Mouse (Mus musculus): ENCODE results near the gene Fhod1.

Fhod1 gene

DNA sequence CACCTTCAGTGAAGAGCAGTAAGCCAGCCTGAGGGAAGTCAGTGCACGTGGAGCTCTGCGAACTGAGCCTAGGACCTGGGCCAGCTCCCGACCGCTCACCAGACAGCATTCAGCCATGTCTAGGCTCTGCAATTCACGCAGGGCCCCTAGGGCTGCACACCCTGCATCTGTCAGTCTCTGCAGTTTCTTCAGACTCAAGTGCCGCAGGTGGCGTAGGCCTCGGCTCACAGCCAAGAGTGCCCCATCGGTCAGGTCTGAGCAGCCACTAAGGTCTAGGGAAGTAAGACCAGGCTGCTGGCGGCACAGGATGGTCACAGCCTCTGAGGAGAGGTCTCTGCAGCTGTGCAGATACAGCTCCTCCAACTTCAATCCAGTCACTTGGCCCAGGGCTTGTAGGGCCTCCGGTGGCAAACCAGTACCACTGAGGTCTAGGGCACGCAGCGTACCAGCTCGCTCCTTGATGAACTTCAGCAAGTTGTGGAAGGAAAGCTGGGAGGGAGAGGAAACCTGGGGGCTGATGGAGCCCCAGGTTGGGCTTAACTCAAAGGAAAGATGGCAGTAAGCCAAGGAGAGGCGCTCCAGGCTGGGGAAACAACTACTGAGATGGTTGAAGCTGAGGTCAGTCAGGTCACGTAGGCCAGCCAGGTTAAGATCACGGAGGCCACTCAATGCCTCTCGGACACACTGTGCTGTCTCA is 32.5 kb downstream of the Fhod1 start:
- no peak for DNase-seq

DNA sequence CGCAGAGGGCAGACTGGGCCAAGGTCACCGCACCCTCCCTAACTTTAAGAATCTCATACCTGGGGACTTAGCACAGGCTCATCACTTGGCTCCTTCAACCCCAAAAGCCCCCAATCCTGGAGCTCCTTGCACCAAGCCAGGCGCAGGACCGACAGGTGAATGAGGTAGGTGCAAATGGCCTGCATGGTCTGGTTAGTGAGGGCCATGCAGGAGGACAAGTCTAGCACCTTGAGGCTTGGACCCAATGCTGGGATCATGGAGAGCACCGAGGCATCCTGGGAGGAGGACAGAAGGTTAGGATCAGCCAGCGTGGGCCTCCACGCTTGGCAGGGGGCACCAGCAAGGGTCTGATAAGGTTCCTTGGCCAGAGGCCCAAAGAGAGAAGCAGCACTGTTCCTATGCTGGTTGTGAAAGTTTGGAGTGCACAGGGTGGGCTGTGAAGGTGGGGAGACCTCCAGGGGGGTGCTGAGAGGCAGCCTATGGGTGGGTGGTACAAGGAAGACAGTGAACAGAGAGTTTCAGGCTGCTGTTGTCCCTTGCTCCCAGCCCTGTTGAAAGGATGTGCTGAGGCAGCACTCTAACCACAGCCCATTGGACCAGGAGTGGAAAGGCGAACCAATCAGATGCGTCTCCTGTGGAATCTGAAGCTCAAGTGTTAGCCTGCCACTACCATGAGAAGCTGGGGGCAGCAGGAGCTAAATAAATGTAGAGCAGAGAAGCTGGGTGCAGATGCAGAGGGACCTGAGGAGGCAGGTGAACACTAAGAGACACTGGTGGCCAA is 33.9 kb downstream of the Fhod1 start:
- DNase-seq, result no peak

DNA sequence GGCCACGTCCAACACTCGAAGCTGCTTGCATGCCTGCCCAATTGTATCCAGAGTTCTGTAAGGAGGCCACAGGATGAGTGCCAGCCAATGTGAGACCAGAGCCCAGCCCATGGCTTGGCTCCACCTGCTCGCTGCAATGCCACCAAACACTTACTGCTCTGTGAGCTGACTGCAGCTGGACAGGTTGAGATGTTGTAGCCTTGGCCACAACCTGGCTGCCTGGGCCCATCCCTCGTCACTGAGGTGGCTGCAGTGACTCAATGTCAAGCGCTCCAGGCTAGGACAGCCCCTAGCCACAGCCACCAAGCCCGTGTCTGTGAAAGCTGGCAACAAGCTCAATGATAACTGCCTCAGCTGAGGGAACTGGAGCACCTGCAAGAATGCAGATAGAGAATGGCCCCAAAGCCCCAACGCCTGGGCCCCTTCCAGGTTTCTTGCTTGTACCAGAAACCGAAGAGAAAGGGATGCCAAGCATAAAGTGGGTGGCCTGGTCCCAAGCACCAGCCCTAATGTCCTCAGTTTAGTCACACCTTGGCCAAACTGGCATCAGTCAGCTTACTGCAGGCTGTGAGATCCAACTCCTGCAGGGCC is 34.8 kb downstream of the Fhod1 start:
- no peak for DNase-seq

- no peak for DNase-seq
Observed at GRCm38 (mm10) chr8:105311718-105312117, 36.0 kb downstream of the Fhod1 start.

DNA sequence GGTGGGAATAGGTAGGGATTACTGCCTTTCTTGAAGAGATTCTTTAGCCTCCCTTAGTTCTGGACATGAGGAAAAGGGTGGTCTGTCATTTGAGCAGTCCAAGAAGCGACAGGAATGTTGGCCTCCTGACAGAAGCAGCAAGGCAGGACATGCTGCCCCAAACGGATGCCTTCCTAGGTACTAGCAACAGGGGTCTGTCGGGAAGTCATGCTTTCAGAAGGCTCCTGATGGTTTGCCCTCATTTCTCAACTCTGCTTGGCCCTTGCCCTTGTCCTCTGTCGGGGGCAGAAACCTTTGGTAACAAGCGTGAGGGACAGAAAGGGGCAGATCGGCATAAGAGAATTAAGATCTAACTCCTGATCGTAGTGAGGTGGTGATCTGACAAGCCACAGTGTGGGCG is 37.6 kb downstream of the Fhod1 start:
- no peak for DNase-seq

- no peak for DNase-seq
Observed at GRCm38 (mm10) chr8:105309142-105309847, 38.5 kb downstream of the Fhod1 start.

- DNase-seq, result no peak
Observed at GRCm38 (mm10) chr8:105308428-105308827, 39.3 kb downstream of the Fhod1 start.

DNA sequence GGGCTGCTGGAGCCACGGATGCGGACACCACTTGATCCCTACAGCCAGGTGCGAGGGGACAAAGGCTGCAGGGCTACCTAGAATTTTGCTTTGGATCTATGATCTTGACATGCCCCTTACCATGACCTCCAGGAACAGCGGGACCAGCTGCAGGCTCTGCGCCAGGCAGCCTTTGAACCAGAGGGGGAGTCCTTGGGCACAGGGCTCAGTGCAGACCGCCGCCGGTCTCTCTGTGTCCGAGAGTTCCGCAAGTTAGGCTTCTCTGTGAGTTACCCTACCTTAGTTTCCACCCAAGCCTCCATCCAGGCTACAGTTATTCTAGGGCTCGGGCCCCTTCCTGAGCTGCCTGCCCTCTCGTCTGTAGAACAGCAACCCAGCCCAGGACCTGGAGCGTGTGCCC is 40.1 kb downstream of the Fhod1 start:
- no peak for DNase-seq

GRCm38 (mm10) chr8:105306146-105306691 is 41.5 kb downstream of the Fhod1 start:
- no peak for DNase-seq

- DNase-seq, result peak; percentile 94
Observed at GRCm38 (mm10) chr8:105305211-105306145, 42.3 kb downstream of the Fhod1 start, which contains the start of gene Elmo3. Gene Elmo3, plus strand, starts transcription at chr8:105305601.

DNA sequence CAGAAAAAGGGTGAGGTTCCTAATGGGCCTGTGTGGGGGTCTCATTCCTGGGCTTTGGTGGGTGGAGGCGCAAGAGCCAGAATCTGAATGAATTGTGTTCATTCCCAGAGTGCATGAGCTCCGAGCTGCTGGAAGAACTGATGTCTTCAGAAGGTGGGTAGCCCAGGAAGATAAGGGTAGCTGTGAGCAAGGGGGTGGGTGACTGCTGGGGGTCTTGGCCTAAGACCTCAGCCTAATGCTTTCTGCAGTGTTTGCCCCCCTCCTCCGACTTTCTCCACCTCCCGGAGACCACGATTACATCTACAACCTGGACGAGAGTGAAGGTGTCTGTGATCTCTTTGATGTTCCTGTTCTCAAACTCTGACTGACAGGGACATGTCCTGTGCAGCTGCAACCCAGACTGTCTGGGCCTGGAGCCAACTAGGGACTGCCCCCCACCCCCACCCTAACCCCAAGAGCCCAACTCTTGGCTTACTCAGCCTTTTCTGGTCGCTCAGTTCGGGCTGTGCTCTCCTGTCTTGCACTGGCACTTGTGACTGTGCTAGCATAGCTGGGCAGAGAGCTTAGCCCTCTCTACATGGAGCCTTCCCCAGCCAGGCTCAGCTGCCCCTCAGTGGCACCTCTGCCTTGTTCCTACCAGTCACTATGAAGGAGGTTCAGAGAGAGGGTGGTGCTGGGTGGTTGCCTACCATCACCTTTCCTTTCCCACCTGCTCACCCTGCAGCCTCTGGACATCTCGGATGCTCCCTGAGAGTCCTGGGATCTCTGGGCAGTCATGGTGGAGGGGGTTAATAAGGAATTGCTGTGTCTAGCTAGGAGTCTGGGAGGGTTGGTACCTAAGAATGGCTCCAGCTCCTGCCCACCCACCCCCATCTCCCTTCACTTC is 43.2 kb downstream of the Fhod1 start:
- DNase-seq, result no peak

- DNase-seq, result no peak
Observed at GRCm38 (mm10) chr8:105303874-105304273, 43.9 kb downstream of the Fhod1 start.

DNA sequence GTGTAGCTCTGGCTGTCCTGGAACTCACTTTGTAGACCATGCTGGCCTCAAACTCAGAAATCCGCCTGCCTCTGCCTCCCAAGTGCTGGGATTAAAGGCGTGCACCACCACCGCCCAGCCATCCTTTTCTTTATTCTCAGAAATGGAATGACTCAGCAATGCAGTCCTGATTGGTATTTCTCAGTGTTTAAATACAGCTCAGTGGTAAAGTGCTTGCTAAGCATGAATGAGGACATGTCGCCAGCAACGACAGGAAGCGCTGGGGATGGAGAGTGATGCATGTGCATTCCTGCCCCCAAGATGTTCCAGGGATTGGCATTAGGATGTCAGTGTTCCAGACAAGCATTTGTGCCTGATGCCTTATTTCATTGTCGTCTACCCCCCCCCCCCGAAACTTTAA is 44.4 kb downstream of the Fhod1 start:
- DNase-seq, result no peak

DNA sequence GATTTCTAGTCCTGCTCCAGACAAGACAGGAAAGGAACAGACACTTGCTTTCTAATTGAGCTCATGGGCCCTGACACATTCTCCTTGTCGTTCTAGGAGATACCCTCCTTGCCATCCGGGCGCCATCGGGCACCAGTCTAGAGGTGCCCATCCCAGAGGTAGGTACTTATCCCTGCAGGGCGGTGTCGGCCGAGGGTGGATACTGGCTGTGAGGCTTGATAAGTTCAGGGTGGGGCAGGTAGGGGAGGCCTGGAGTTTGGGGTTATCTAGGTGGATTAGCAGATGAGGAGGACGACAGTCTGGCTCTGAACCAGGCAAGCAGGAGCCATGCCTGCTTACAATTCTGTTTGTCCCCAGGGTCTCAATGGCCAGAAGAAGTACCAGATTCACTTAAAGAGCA is 47.8 kb downstream of the Fhod1 start:
- no peak for DNase-seq

DNA sequence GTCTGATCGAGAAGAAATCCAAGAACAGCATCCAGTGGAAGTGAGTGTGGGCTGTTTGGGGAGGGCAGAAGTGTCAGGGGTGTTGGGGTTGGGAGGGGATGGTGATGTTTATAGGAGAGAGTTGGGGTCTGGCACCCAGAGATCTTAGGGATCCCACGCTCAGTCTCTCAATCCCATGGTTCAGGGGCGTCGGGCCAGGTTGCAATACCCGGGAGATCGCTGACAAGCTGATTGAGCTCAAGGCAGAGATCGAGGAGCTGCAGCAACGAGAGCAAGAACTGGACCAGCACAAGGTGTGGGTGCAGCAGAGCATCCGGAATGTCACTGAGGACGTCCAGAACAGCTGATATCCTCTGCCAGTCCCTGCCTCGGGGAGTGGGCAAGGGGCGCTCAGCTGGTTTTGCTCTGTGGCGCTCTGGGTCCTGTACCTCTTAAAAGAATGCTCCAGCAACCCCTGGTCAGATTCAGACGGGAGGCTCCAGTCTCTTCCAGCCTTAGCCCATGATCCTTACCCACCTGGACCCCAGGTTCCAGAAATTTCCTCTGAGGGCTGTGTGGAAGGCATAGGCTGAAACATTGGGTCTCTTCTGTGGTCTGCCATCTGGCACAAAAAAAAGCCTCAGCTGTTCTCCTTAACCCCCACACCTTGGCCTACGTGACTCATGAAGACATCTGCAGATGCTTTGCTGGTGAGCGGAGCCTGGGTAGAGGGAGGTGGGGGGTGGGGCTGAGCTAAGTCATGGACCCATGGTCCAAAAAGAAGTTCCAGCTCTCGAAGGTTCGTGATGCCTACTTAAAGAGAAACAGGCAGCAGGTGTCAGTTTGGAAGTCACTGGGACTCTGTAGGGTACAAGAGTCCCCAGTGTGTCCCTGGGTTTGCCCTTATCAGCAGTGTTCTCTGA is 49.2 kb downstream of the Fhod1 start:
- DNase-seq, result no peak

DNA sequence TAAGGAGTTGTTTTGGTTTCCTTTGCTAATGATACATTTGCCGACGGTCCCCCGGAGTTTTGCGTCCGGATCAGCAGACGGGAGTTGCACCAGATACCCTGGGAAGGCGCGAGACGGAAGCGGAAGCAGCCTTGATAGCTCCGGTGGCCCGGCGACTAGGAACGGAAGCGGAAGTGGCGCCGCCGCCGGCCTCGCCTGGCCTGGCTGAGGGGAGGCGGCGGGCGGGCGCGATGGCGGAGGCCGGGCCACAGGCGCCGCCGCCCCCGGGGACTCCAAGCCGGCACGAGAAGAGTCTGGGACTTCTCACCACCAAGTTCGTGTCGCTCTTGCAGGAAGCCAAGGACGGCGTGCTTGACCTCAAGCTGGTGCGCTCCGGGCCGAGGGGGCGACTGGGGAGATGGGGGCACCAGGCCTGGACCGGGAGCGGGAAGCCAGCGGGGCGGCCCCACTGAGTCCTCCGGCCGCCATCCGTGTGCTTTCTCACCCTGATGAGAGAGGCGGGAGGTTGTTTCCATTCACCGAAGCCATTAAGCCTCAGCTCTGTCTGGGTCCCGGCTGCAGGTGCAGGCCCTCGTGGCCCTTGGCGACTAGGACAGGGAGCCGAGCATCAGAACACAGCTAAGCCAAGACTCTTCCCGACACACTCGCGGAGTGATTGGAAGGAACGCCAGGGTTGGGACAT is 50.1 kb downstream of the Fhod1 start, which contains the start of gene E2f4:
TSS of gene E2f4 (plus strand) at position 153 of the 682 bp plus-strand sequence.
- peak; percentile 95 for DNase-seq

DNA sequence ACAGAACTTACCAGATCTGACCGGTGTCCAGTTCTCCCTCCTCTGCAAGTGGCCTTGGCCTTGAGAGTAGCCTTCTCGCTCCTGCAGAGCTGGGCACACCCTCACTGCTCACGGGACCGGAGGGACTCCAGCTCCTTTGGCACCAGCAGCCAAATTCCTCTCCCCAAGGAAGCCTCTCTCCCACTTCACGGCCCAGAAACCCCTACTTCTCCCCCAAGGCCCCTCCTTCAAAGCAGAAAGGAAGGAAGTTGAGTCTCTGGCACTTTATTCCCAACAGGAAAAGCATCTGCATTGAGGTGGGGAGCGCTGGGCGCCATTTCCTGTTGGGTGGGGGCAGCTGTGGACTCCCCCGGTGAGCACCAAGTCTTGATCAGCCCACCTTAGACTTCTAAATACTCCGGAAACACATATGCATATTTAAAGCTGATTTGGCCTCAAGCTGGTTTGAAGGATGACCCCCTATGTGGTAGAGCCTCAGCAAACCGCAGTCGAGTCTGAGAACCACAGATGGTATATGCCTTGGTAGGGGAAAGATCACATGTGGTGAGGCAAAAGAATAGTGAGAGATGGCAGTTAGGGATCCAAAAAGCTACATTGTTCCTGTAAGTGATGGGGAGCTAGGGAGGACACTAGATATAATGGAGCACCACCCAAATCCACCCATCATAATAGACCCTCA is 51.7 kb downstream of the Fhod1 start, which contains the start of gene Exoc3l:
TSS of gene Exoc3l (minus strand) at position 207 of the 679 bp plus-strand sequence.
- no peak for DNase-seq

DNA sequence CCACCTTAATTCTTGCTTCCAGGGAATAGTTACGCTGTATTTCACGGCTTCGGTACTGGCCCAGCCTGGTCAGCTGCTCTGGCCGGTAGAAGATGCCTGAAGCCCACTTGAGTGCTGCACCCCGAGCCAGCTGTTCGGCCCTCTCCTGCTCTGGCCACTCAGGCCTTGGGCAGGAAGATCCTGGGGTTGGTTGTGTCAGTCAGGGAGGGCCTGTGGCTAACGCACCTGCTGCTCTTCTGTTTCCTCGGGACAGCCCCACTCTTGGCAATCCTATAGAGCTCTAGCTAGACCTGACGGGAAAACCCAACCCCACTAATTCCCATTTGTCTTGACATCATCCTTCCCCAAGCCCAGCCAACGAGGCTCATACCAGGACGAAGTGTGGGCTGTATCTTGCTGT is 52.5 kb downstream of the Fhod1 start:
- no peak for DNase-seq
